Mouse (Mus musculus): ENCODE results near the gene Neurl1a.

GRCm38 (mm10) chr19:47233087-47233486 is 54.5 kb downstream of the Neurl1a start:
- TF ChIP-seq CTCF (IDR thresholded peaks at IDR 0.05; ENCODE audit: borderline replicate concordance, control insufficient read depth, extremely low read depth, insufficient read depth, low read length, poor library complexity) (no peak), POLR2A (IDR thresholded peaks at IDR 0.05; ENCODE audit: control insufficient read depth, extremely low read depth, insufficient read depth, low read length, poor library complexity) (no peak)
